Mouse (Mus musculus) frontal cortex, postnatal 25 days (tissue): ENCODE data around the gene Efna2.
A peak's percentile ranks its signal among the peaks of the same experiment; 100 is the strongest.
"Not testable (repeated sequence)": the region's sequence is repeated elsewhere in the genome, so short reads cannot be mapped to it uniquely, and the experiment has no call there.

ENCODE experiments used
- DNase-seq, 2 experiments: peaks; one replicate each; pipeline ENCODE4 v3.0.0; 2022; ENCODE audit warnings: low spot score in 2 of 2

The Efna2 gene

GRCm38 (mm10) chr10:80189999-80190398 is 10.7 kb downstream of the Efna2 start:
- no peak for DNase-seq

DNA sequence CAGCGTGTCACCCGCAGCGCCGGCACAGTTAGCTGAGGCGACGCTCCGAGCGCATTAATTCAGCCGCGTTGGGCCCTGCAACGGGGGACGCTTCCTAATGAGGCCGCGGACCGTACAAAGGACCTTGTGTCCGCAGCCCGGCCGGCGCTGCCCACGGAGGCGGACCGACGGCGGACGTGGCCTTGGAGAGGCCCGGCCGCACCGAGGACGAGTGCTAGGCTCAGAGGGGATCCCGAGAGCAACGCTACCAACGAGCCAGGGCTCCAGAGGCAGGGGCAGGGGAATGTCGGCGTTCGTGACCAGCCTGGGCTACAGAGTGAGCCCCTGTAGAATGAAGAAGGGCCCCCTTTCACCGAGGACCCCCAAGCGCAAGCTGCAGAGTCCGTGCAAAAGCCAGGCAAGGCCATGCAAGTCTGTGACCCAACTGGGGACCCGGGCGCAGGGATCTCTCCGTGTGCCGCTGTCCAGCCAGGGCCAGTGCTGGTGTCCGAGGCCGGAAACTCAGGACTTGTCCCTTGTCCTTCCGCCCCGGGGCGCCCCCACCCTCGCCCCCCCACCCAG is 11.3 kb downstream of the Efna2 start:
- peak in 1 of 2 experiments; percentile 28 for DNase-seq

DNA sequence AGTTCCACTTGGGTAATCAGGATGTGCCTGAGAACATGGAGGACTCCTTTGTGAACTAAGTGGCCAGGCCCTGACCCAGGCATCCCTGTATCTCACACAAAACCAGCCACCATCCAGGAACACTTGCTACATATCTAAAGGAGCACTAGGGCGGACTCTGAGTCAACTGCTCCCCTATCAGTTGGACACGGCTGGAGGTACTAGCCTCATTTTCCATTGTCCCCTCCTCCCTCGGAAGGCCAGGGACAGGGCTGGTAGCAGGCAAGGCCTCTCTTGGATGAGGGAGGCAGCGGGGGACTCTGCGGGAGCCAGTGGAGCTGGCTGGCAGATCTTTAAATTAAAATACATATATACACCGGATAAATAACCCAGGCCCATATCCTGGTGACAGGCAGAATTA is 14.7 kb downstream of the Efna2 start:
- no peak for DNase-seq

DNA sequence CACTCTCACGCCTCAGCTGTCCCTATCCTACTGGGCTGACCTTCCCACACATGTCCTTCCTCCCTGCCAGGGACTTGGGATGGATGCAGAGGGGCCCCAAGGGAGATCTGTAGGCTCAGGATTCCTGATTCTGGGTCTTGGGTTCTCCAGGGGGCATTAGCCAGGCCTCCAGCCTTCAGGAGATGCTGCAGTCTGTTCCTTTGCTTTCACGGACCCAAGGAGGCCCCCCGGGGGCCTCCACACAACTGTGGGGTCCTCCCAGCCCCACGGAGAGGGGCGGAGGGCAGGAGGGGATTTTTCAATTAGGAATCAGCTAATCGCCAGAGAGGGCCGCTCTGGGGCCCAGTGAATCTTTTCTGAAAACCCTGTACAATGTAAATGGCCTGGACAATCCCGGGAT is 15.2 kb downstream of the Efna2 start:
- DNase-seq: no peak

DNA sequence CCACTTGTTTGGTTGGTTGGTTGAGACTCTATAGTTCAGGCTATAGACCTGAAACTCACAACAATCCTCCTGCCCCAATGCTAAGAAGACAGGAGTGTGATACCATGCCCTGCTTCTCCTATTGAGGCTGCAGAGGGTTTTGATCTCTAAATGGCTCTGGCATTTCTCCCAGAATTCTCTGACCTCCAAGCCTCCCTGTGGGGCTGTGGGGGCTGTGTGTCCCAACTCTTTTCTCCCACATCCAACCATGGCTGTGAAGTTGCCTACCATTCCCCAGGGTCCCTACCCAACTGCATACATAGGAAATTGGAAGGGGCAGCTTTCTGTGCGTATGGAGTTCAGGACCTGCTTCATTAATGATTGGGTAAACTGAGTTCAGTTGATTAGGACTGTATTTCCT is 16.9 kb downstream of the Efna2 start:
- no peak for DNase-seq

DNA sequence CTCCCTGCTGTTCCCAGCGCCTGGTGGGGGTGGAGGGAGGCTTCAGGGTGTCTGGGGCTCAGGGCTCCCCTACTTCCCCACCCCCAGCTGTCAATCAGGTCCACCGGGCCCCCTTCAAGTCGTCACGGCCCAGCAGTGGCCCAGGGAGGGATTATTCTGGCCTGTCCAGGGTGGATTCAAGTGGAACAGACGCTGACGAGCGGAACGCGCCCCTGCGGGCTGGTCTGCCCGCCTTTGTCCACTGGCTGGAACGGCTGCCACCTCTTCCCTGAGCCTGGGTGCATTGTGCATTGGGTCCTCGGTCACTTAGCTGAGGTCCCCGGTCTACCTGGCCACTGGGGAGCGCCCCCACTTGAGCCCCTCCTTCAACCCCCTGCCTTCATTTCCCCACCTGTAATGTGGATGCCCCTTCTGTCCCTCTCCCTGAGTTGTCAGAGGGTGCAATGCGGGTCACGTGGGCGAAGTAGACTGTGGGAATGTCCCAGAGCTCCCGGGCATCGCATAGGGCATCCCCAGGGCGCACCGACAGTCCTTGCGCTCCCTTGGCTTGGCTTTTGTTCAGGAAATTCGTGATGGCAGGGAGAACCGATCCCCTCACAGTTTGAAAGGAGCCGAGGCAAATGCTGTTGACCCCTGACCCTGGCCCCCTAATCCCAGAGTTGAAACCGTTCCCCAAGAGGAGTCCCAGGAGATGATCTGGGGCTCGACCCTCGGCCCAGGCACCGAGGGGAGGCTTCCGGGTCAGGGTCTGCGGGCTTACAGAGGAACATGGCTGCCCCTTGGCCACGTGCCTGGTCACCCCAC is 17.7 kb downstream of the Efna2 start:
- DNase-seq: no peak

- DNase-seq: peak; percentile 46 to 61
Observed at GRCm38 (mm10) chr10:80199440-80200008, 20.2 kb downstream of the Efna2 start.

DNA sequence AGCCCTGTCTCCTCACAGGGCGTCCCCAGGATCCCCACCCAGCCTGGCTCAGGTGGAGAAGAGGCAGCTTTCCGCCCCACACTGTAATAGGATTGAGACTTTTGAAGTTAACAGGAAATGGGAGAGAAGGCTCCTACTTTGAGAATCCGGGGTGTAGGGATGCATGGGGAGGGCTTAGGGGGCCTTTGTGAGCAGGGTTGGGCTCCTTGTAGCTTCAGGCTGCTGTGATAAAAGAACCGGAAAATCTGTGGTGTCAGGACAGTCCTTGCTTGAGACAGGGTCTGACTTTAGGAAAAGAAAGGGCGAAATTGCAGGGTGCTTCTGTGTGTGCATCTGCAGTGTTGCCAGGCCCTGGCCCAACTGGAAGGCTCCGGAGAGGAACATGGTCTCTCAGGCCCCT is 21.2 kb downstream of the Efna2 start:
- DNase-seq: no peak

DNA sequence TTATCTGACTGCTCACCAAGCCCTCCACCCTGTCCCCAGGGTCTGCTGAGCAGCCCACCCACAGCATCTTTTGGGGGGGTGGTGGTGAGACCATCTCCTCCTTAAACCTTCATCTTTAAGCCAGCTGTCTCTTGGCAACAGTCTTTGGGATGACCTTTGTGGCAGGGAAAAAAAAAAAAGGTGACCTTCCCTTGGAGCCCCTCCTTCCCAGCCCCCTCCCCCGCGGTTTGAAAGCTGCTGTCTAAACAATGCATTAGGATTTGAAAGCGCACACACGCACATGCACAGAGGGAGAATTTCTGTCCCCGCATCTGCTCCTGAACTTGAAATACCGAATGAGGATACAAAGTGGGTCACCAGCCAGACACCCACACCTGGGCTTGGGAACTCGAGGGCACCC is 24.8 kb downstream of the Efna2 start:
- DNase-seq: no peak

DNA sequence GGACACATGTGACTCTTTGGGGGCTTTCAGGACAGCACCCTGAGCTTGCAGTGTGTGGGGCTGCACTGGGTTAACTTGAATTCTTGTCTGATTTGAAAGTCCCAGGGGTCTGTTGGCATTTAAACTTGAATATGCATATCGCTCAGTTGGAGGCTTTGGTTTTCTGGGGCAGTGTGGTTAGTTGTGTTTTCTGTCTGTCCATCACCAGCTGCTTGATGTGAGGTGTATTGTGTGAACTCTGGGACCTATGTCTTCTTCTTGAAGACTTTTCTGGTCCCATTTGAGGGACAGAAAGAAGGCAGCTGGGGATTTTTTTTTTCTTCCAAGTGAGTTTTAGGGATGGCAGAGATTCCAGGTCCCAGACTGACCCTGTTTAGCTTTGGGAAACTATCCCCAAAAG is 27.9 kb downstream of the Efna2 start:
- no peak for DNase-seq

GRCm38 (mm10) chr10:80207676-80208075 is 28.4 kb downstream of the Efna2 start:
- DNase-seq: no peak

DNA sequence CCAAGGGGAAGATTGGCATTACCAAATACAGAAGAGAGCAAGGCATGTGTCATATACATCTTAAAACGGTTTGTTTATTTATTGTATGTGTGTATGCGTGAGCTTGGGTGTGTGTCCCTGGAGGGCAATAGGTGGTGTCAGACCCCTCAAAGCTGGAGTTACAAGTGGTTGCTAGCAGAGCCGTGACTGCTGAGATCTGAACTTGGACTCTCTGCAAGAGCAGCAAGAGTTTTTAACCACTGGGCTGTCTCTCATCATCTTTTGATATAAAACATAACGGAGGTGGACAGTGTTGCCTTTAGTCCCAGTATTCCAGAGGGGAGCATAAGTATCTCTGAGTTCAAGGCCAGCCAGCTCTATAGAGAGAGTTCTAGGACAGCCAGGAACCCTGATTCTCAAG is 29.0 kb downstream of the Efna2 start:
- no peak for DNase-seq

- DNase-seq: no peak
Observed at GRCm38 (mm10) chr10:80208841-80209371, 29.6 kb downstream of the Efna2 start.

DNA sequence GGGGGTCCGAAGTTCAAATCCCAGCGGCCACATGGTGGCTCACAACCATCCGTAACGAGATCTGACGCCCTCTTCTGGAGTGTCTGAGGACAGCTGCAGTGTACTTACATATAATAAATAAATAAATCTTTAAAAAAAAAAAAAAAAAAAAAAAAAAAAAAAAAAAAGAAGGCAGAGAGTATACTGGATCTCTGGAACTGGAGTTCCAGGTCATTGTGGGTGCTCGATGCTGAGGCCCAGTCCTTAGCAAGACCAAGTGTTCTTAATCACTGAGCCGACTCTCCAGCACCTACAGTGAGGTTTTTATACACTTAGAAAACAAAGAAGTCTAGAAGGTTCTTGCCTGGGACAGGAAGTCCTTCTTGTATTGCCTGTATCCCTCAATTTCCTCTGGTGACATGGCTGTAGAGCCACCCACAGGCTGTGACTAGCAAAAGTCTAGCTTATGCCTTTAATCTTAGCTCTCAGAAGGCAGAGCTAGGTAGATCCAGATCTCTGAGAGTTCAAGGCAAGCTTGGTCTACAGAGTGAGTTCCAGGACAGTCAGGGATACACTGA is 32.3 kb downstream of the Efna2 start:
- not testable (repeated sequence) for DNase-seq

DNA sequence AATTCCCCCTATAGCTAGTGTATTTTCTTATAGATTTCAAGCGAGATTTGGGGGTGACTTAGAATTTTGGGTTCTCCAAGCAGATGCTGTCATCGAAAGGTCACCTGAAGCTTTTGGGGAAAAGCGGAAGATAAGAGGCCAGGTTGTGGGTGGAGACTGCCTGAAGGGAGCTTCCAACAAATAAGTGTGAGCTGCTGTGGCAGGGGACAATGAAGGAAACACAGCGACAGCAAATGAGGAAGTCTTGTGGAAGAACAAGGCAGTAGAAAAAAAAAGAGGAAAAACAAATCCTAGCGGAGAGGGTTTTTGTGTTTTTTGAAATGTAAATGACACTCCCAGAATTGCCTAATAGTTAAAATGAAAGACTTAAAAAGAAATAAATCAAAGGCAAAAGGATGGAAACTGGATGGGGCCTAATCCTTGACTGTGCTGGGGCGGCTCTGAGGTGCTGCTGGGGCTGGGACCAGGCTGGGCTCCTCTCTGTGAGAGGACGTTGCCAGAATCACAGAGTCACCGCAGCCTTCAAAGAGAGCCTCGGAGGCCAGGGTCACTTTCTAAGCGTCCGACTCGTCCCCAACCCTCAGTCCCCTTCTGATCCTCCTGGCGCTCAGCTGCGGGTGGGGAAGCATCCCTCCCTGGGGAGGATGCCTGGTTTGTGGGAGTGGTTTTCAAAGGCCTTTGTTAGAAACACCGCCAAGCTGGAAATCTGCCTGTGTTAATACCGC is 35.9 kb downstream of the Efna2 start:
- DNase-seq: no peak

DNA sequence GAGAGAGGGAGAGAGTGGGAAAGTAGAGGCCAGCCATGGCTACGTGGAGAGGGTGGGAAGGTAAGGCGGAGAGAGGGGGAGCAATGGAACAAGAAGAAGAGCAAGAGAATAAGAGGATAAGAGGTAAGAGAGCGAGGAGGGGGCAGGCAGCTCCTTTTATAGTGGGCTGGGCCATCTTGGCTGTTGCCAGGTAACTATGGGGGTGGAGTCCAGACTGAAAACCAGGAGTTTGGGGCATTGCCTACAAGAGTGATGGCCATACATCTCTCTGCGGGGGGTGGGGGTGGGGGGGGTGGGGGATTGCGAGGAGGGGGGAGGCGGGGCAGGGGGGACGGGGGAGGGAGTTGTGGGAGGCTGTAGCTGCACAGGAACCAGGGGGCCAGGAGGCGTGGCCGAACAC is 41.4 kb downstream of the Efna2 start:
- no peak for DNase-seq

DNA sequence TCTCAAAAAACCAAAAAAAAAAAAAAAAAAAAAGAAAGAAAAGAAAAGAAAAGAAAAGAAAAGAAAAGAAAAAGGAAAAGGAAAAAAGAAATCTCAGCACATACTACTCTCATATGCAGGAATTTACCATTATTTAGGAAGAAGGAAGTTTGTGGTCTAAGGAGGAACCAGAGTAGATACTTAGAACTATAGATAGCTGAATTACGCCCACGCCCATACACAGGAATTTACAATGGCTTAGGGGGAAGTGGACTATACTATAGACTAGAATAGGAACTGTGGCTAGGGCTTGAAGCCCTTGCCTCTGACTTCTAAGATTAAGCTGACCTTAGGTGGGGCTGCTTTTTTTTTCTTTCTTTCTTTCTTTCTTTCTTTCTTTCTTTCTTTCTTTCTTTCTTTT is 43.9 kb downstream of the Efna2 start:
- DNase-seq: not testable (repeated sequence)

DNA sequence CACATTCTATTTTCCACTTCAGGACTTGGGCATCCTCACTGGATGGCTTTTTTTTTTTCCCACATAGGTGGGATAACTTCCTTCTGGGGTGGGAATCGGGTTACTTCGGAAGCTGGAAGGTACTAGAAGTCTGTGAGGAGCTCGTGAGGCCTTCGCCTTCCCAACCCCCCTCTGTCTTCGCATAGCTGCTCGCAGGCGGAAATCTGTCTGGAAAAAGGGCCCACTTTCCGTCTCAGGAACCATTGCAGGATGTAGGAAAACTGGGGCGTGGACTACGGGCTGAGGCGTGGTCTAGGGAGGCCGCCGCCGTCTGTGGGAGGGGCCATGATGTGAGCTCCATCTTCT is 46.8 kb downstream of the Efna2 start:
- DNase-seq: no peak

- peak; percentile 95 to 97 for DNase-seq
Observed at GRCm38 (mm10) chr10:80226416-80227165, 47.3 kb downstream of the Efna2 start, which contains the start of gene Mum1. Mum1 (plus strand) TSS chr10:80226434.

- DNase-seq: no peak
Observed at GRCm38 (mm10) chr10:80227166-80227539, 47.9 kb downstream of the Efna2 start.
